Mouse (Mus musculus) midbrain, postnatal 0 days (tissue): ENCODE results near the gene Cep295. TPM values are rescaled to one million over a fixed set of nuclear protein-coding genes. Genes with fewer than 3 reads are reported as not detected.

Experiments
- ATAC-seq: fragments of 200-750 bp; cut with Nextera tagmentation; 2 replicates; pipeline ENCODE4 v1.8.0; 2017; ENCODE audit warnings: moderate number of reproducible peaks, mild to moderate bottlenecking, moderate TSS enrichment, moderate library complexity; ENCODE audit not compliant: low FRiP score
- DNase-seq: peaks from one replicate; pipeline ENCODE4 v3.0.0-alpha.2; 2015; ENCODE audit warnings: low spot score
- H3K27ac ChIP-seq: fragments of 300-500 bp; sonication (generic); 2 replicates; pipeline ENCODE4 v1.5.1; 2014; ENCODE audit warnings: low read depth, mild to moderate bottlenecking, low read length, mixed read lengths
- H3K27me3 ChIP-seq: fragments of 300-500 bp; sonication (generic); 2 replicates; pipeline ENCODE4 v1.6.1; 2014; ENCODE audit warnings: low read length, control low read depth, mixed read lengths; ENCODE audit not compliant: insufficient read depth
- H3K36me3 ChIP-seq: fragments of 300-500 bp; sonication (generic); 2 replicates; pipeline ENCODE4 v1.6.1; 2014; ENCODE audit warnings: low read length, control low read depth, mixed read lengths; ENCODE audit not compliant: insufficient read depth
- H3K4me1 ChIP-seq: fragments of 300-500 bp; sonication (generic); 2 replicates; pipeline ENCODE4 v1.6.1; 2014; ENCODE audit warnings: mild to moderate bottlenecking, control low read depth, antibody characterized with exemption, low read length, mixed read lengths; ENCODE audit not compliant: insufficient read depth
- H3K4me2 ChIP-seq: fragments of 300-500 bp; sonication (generic); 2 replicates; pipeline ENCODE4 v1.6.1; 2014; ENCODE audit warnings: low read depth, mild to moderate bottlenecking, low read length, mixed read lengths; ENCODE audit not compliant: poor library complexity, severe bottlenecking
- H3K4me3 ChIP-seq: fragments of 300-500 bp; sonication (generic); 2 replicates; pipeline ENCODE4 v1.5.1; 2014; ENCODE audit warnings: low read depth, mild to moderate bottlenecking, low read length, moderate library complexity
- H3K9ac ChIP-seq: fragments of 300-500 bp; sonication (generic); replicated peaks from 2 replicates; pipeline ENCODE4 v1.6.1; 2014; ENCODE audit warnings: mild to moderate bottlenecking, low read length, moderate library complexity, mixed read lengths; ENCODE audit not compliant: poor library complexity, severe bottlenecking
- H3K9me3 ChIP-seq: fragments of 300-500 bp; sonication (generic); 2 replicates; pipeline ENCODE4 v1.6.1; 2016; ENCODE audit warnings: low read length, control low read depth
- CTCF ChIP-seq: IDR thresholded peaks from 2 replicates; pipeline ENCODE4 v1.5.1; 2016; ENCODE audit warnings: antibody characterized with exemption, mild to moderate bottlenecking
- WGBS: fragments of 180-500 bp; shearing (Covaris S2); extraction: QIAGEN DNeasy Blood & Tissue Kit; methylation state at CpG from one replicate; pipeline ENCODE4 v1.1.7; 2014; 5-methylcytosine and 5-hydroxymethylcytosine counted together
- polyA plus RNA-seq: library from polyadenylated mRNA; unstranded; fragments of >200 nt; fragmentation: Nextera tagmentation; extraction: Ambion mirVana; gene quantifications from 2 replicates; pipeline ENCODE4 v1.2.1, GENCODE M21; 2015
- total RNA-seq: library from RNA; depleted of rRNA; stranded (reverse); fragments of >200 nt; gene quantifications from 2 replicates; pipeline ENCODE4 v1.2.3, GENCODE M21; 2014; rRNA removed

Gene Cep295
- 17.8 and 30.6 TPM in 2 replicates for total RNA-seq
- polyA plus RNA-seq = 8.9 and 11.2 TPM in 2 replicates

- Histone ChIP-seq H3K27me3 (0 out of 2 replicates have a peak, but pooled peaks cover 5% of the 10 kb centered on the region), H3K9me3 (no peaks in the 10 kb centered on the region), H3K4me3 (peak within 1 kb of the TSS; percentile 82), H3K4me2 (peak within 1 kb of the TSS; percentile 61), H3K36me3 (no peaks in the 10 kb centered on the region), H3K4me1 (no peaks in the 10 kb centered on the region), H3K27ac (peak within 1 kb of the TSS; percentile 86), H3K9ac (peak within 1 kb of the TSS; percentile 83)
- ATAC-seq = peak; percentile 100
- TF ChIP-seq CTCF = no peak
- peak; percentile 97 for DNase-seq
- WGBS = 2% methylated on average over 60 of the region's 60 CpGs
Measured at GRCm38 (mm10) chr9:15357484-15358275, at the start of gene Cep295. Cep295 (minus strand) TSS chr9:15357788.

GRCm38 (mm10) chr9:15397591-15397990 is 40.0 kb upstream of the Cep295 start:
- WGBS = 50% methylated on average over 3 of the region's 4 CpGs
- no peaks in the 10 kb centered on the region for H3K4me1 ChIP-seq
- no peaks in the 10 kb centered on the region for H3K9me3 ChIP-seq
- no peak overlapping the region for H3K27ac ChIP-seq
- no peak overlapping the region for H3K4me3 ChIP-seq
- no peak overlapping the region for H3K4me2 ChIP-seq
- no peak for ATAC-seq
- no peak for DNase-seq
- H3K36me3 ChIP-seq = no peaks in the 10 kb centered on the region
- H3K9ac ChIP-seq = no peak overlapping the region
- H3K27me3 ChIP-seq = no peaks in the 10 kb centered on the region
- no peak for TF ChIP-seq CTCF

- Histone ChIP-seq H3K27me3 (no peaks in the 10 kb centered on the region), H3K9ac (no peak overlapping the region), H3K36me3 (no peaks in the 10 kb centered on the region), H3K4me3 (no peak overlapping the region), H3K9me3 (no peaks in the 10 kb centered on the region), H3K27ac (no peak overlapping the region), H3K4me1 (no peaks in the 10 kb centered on the region), H3K4me2 (no peak overlapping the region)
- no peak for TF ChIP-seq CTCF
- 75% methylated on average over 1 of the region's 1 CpGs for WGBS
- ATAC-seq (no peak), DNase-seq (no peak)
Measured at GRCm38 (mm10) chr9:15395353-15395942, 37.9 kb upstream of the Cep295 start.

GRCm38 (mm10) chr9:15387075-15387643 is 29.6 kb upstream of the Cep295 start:
- no peak for ATAC-seq

GRCm38 (mm10) chr9:15384266-15384665 is 26.7 kb upstream of the Cep295 start:
- no peaks in the 10 kb centered on the region for H3K27me3 ChIP-seq
- WGBS = 77% methylated on average over 5 of the region's 5 CpGs
- DNase-seq (peak; percentile 59), ATAC-seq (no peak)
- no peak for TF ChIP-seq CTCF
- H3K4me3 ChIP-seq = no peak overlapping the region
- no peak overlapping the region for H3K27ac ChIP-seq
- H3K4me1 ChIP-seq = no peaks in the 10 kb centered on the region
- H3K9ac ChIP-seq = no peak overlapping the region
- H3K36me3 ChIP-seq = no peaks in the 10 kb centered on the region
- H3K9me3 ChIP-seq = no peaks in the 10 kb centered on the region
- no peak overlapping the region for H3K4me2 ChIP-seq

More at GRCm38 (mm10) chr9:15387075-15387643, 29.6 kb upstream of the Cep295 start:
- DNase-seq = no peak
- Histone ChIP-seq H3K4me2 (no peak overlapping the region), H3K27me3 (no peaks in the 10 kb centered on the region), H3K9me3 (no peaks in the 10 kb centered on the region), H3K4me1 (no peaks in the 10 kb centered on the region), H3K27ac (no peak overlapping the region), H3K4me3 (no peak overlapping the region), H3K36me3 (no peaks in the 10 kb centered on the region), H3K9ac (no peak overlapping the region)
- WGBS = 84% methylated on average over 5 of the region's 5 CpGs
- TF ChIP-seq CTCF = no peak

GRCm38 (mm10) chr9:15366260-15366659 is 8.7 kb upstream of the Cep295 start:
- Histone ChIP-seq H3K4me3 (no peak overlapping the region), H3K36me3 (no peaks in the 10 kb centered on the region), H3K4me2 (no peak overlapping the region), H3K9ac (no peak overlapping the region), H3K9me3 (no peaks in the 10 kb centered on the region), H3K4me1 (no peaks in the 10 kb centered on the region), H3K27me3 (no peaks in the 10 kb centered on the region), H3K27ac (no peak overlapping the region)
- 51% methylated on average over 2 of the region's 2 CpGs for WGBS
- ATAC-seq (no peak), DNase-seq (no peak)
- no peak for TF ChIP-seq CTCF
